Mouse (Mus musculus) ES-E14 (cell line): ENCODE measurements at regions not wholly inside any gene's neighbourhood (a gene's known extent, or its start where the extent isn't known, plus 50 kb on each side); places are given as distances from the start of the nearest gene placed in this dataset.
A peak's percentile ranks its signal among the peaks of the same experiment; 100 is the strongest.
"Not testable (repeated sequence)": the region's sequence is repeated elsewhere in the genome, so short reads cannot be mapped to it uniquely, and the experiment has no call there.

Source experiments
- DNase-seq: peaks from one replicate; pipeline ENCODE4 v3.0.0-alpha.2; 2013; ENCODE audit warnings: low read depth, low spot score
- H3K27ac ChIP-seq: 2 replicates; pipeline ENCODE4 v1.5.1; 2012; ENCODE audit warnings: low read depth, mild to moderate bottlenecking, low read length, moderate library complexity, mixed read lengths; ENCODE audit not compliant: poor library complexity, insufficient read depth, severe bottlenecking
- H3K36me3 ChIP-seq: 2 replicates; pipeline ENCODE4 v1.6.1; 2012; ENCODE audit warnings: mild to moderate bottlenecking, low read length, moderate library complexity, mixed read lengths; ENCODE audit not compliant: control insufficient read depth, poor library complexity, insufficient read depth, severe bottlenecking
- H3K4me1 ChIP-seq, 2 experiments: fragments of 150-350 bp in 1 of 2; sonication (generic) in 1 of 2; 2 replicates each; pipeline ENCODE4 v1.6.1; 2012; ENCODE audit warnings: low read length in 2 of 2, mild to moderate bottlenecking in 1 of 2, mixed read lengths in 1 of 2; ENCODE audit not compliant: control insufficient read depth in 2 of 2, insufficient read depth in 2 of 2, poor library complexity in 1 of 2
- H3K4me3 ChIP-seq, 2 experiments: fragments of 150-350 bp in 1 of 2; sonication (generic) in 1 of 2; 2 replicates each; pipeline ENCODE4 v1.5.1; 2012; ENCODE audit warnings: low read length in 2 of 2, low read depth in 1 of 2, mild to moderate bottlenecking in 1 of 2, mixed read lengths in 1 of 2; ENCODE audit not compliant: insufficient read depth in 1 of 2, poor library complexity in 1 of 2, severe bottlenecking in 1 of 2
- H3K9ac ChIP-seq: 2 replicates; pipeline ENCODE4 v1.6.1; 2012; ENCODE audit warnings: low read depth, mild to moderate bottlenecking, low read length, mixed read lengths; ENCODE audit not compliant: poor library complexity, insufficient read depth, severe bottlenecking
- H3K9me3 ChIP-seq: fragments of 150-350 bp; sonication (generic); 2 replicates; pipeline ENCODE4 v1.6.1; 2012; ENCODE audit warnings: low read depth, mild to moderate bottlenecking, low read length; ENCODE audit not compliant: control insufficient read depth, insufficient read depth
- CHD2 ChIP-seq: IDR thresholded peaks from 2 replicates; pipeline ENCODE4 v1.6.1; 2014; ENCODE audit warnings: mild to moderate bottlenecking, low read depth, low read length, inconsistent platforms
- HCFC1 ChIP-seq: IDR thresholded peaks from 2 replicates; pipeline ENCODE4 v1.6.1; 2012; ENCODE audit warnings: low read length, inconsistent platforms, borderline replicate concordance; ENCODE audit not compliant: insufficient read depth
- MAFK ChIP-seq: IDR thresholded peaks from 2 replicates; pipeline ENCODE4 v1.6.1; 2014; ENCODE audit warnings: mild to moderate bottlenecking, low read depth, low read length, inconsistent platforms; ENCODE audit not compliant: insufficient read depth
- ZC3H11A ChIP-seq: IDR thresholded peaks from 2 replicates; pipeline ENCODE4 v1.6.1; 2012; ENCODE audit warnings: low read depth, mild to moderate bottlenecking, inconsistent platforms, low read length, borderline replicate concordance
- ZNF384 ChIP-seq: IDR thresholded peaks from 2 replicates; pipeline ENCODE4 v1.6.1; 2012; ENCODE audit warnings: low read depth, low read length, inconsistent platforms
- in situ Hi-C, 2 experiments: fragments of 600-800 bp; cut with MboI; formaldehyde crosslinking; loops; one replicate each; pipeline ENCODE4 v1.15.1; 2025; ENCODE audit warnings: low sequenced_read_pairs in 2 of 2, inconsistent platforms in 1 of 2; ENCODE audit not compliant: unreplicated experiment in 2 of 2

DNA sequence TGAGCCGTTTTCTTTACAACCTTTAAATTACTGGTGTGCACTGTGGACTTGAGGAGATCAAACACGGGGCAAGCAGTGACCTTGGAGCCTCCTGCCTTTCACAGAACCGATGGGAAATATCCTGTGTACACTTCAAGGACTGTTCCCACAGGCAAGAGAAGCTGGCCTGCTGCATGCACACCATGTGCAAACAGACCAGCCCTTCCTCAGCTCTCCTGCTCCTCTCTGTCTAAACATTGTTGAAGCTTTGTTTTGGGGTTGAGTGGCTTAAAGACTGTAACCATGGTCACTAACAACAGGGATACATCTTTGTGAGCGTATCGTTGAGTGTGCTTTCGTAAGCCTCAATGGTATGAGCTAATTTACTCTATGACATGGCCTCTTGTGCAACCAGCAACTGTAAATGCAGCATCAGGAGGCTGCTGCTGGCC, 50.2 kb upstream of the Agps start:
- no peaks in the 10 kb centered on the region for H3K9me3 ChIP-seq
- H3K4me1 ChIP-seq, result peaks cover 2 to 6% of the 10 kb centered on the region in 2 experiments; a peak in 3 of 4 replicates
- no peak for TF ChIP-seq ZNF384
- TF ChIP-seq ZC3H11A, result no peak
- no peak for TF ChIP-seq CHD2
- TF ChIP-seq MAFK, result no peak
- no peak overlapping the region for H3K4me3 ChIP-seq
- H3K9ac ChIP-seq, result no peak overlapping the region
- H3K36me3 ChIP-seq, result no peaks in the 10 kb centered on the region
- in situ Hi-C loops, result loop anchor here in 1 of 2 experiments (10.0 kb wide), 2 partner anchors 177 to 183 kb away; no protein-coding TSS in a partner anchor
- no peak for DNase-seq
- no peak overlapping the region for H3K27ac ChIP-seq

DNA sequence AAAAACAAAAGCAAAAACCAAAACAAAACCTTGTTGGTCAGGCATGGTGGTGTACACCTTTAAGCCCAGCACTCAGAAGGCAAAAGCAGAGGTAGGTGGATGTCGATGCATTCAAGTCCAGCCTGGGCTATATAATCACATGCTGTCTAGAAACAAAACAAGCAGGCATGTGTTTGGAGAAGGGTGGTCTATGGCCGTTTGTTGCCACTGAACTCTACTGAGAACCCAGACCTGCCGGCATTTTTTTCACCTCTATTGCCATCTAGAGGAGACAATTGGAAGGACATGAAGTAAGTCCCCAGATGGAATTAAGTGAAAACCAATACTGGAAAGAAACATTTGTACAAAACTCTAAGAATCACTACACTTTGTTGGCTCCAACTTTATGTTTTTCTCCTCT, 50.9 kb upstream of the Agps start:
- in situ Hi-C loops, result loop anchor here in 1 of 2 experiments (10.0 kb wide), 2 partner anchors 176 to 184 kb away; no protein-coding TSS in a partner anchor
- TF ChIP-seq ZNF384 (0 out of 2 replicates have a peak, but pooled peaks have one; percentile 11), MAFK (no peak), CHD2 (no peak), ZC3H11A (peak; percentile 84)
- H3K4me1 ChIP-seq, result peaks cover 6 to 11% of the 10 kb centered on the region in 2 experiments
- no peaks in the 10 kb centered on the region for H3K36me3 ChIP-seq
- H3K4me3 ChIP-seq, result no peak overlapping the region
- H3K9me3 ChIP-seq, result no peaks in the 10 kb centered on the region
- no peak overlapping the region for H3K27ac ChIP-seq
- no peak overlapping the region for H3K9ac ChIP-seq
- DNase-seq, result peak; percentile 44

DNA sequence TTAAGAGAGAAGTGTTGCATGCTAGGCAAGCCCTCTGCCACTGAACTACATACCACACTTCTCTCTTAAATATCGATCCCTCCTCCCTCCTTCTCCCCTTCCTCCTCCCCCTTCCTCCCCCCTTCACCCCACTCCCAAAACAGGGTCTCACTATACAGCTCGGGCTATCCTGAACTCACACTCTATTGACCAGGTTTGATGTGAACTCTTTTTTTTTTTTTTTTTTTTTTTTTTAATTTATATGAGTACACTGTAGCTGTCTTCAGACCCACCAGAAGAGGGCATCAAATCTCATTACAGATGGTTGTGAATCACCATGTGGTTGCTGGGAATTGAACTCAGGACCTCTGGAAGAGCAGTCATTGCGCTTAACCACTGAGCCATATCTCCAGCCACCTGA, 53.3 kb upstream of the Agps start:
- H3K4me1 ChIP-seq, result peaks cover 4 to 15% of the 10 kb centered on the region in 2 experiments
- H3K9ac ChIP-seq, H3K9me3 ChIP-seq, in situ Hi-C loops, H3K4me3 ChIP-seq, H3K36me3 ChIP-seq, H3K27ac ChIP-seq, DNase-seq: not testable (repeated sequence)
- peak; percentile 81 for TF ChIP-seq ZNF384

DNA sequence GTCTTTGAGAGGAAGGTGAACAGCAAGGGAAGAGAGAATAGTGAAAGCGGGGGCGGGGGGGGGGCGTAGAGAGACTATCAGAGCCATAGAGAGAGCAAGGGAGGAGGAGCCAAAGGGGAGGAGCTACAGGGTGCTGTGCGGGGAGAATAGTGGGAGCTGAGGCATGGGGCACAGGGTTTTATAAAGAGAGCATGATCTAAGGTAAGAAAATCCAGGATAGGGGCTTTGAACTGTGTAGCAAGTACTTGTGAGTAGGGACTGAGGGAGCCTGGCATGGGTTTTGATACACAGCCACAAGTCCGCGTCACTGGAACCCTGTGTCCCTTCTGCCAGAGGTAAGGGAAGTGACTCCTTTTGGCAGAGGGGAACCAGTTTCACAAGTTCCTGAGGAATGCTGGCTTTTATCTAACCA, 54.9 kb upstream of the Agps start:
- Histone ChIP-seq H3K9me3 (no peaks in the 10 kb centered on the region), H3K9ac (0 out of 2 replicates have a peak overlapping the region, but pooled peaks have one; percentile 13), H3K4me3 (peak overlapping the region; percentile 27 to 60; a peak in 3 of 4 replicates), H3K36me3 (no peaks in the 10 kb centered on the region), H3K27ac (no peak overlapping the region), H3K4me1 (peaks cover 8 to 20% of the 10 kb centered on the region in 2 experiments)
- TF ChIP-seq ZC3H11A (no peak), CHD2 (no peak), HCFC1 (no peak), ZNF384 (no peak), MAFK (no peak)
- DNase-seq, result no peak
- in situ Hi-C loops, result no loop called here

DNA sequence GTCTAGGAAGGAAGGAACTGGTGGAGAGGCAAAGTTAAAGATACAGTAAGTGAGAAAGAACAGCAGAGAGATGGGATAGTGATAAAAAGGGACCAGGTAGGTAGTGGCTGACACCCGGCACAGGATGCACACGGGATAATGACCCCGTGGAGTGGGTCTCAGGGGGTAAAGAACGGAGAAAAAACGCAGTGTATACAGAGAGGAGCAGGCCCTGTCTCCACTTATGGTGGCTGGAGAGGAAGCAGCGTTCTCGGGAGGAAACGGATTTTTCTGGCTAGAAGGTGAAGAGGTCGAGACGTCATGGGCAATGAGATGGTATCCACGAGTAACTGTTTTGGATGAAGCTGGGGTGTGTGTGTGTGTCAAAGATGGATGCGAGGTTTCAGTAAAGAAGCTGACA, 55.4 kb upstream of the Agps start:
- no peak overlapping the region for H3K4me3 ChIP-seq
- no peak overlapping the region for H3K9ac ChIP-seq
- TF ChIP-seq ZC3H11A (no peak), MAFK (no peak), ZNF384 (no peak), CHD2 (no peak), HCFC1 (no peak)
- H3K27ac ChIP-seq, result no peak overlapping the region
- no peaks in the 10 kb centered on the region for H3K9me3 ChIP-seq
- in situ Hi-C loops, result no loop called here
- peaks cover 8 to 20% of the 10 kb centered on the region in 2 experiments for H3K4me1 ChIP-seq
- H3K36me3 ChIP-seq, result no peaks in the 10 kb centered on the region
- DNase-seq, result no peak
